Mouse (Mus musculus) cerebellum, adult 2 months (tissue): ENCODE measurements around the gene 2010111I01Rik.

Experiments used
- CTCF ChIP-seq: fragments of 200-500 bp; IDR thresholded peaks from 2 replicates; pipeline ENCODE4 v1.5.1; 2011; ENCODE audit warnings: low read depth, mild to moderate bottlenecking, control low read depth, low read length, moderate library complexity, borderline replicate concordance; ENCODE audit not compliant: insufficient read depth
- POLR2A ChIP-seq: fragments of 200-500 bp; IDR thresholded peaks from 2 replicates; pipeline ENCODE4 v1.6.1; 2011; ENCODE audit warnings: low read length, control low read depth, borderline replicate concordance; ENCODE audit not compliant: insufficient read depth

DNA sequence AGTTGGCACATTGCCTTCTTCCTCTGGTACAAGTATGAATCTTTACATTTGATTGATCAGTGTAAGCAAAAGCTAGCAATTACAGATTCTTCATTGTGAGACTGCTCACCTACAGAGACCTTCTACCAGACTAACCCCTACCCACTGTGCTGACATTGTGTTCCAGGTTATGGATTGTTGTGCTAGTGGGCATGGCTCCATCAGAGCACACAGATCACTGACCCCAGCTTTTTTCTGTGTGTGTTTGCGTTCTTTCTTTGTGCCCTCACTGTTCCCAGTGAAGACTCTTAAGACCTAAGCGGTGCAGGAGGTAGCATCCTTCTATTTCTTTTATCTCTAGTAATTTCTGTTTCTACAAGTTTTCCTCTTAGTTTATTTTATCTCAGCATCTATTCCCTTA, 32.1 kb downstream of the 2010111I01Rik start:
- no peak for TF ChIP-seq CTCF
- TF ChIP-seq POLR2A = no peak
